Mouse (Mus musculus) gonadal fat pad, adult 2 months (tissue): ENCODE measurements around the gene Faf1. TPM values are rescaled to one million over a fixed set of nuclear protein-coding genes. Genes with fewer than 3 reads are reported as not detected.

ENCODE experiments used
- DNase-seq: peaks from one replicate; pipeline ENCODE4 v3.0.0-alpha.2; 2012; ENCODE audit warnings: low read depth
- polyA plus RNA-seq: library from polyadenylated mRNA; depleted of rRNA; stranded (reverse); fragments of >200 nt; gene quantifications from 2 replicates; pipeline ENCODE4 v1.2.3, GENCODE M21; 2012

Gene Faf1
- polyA plus RNA-seq, 1 experiment = 11.1 TPM

DNA sequence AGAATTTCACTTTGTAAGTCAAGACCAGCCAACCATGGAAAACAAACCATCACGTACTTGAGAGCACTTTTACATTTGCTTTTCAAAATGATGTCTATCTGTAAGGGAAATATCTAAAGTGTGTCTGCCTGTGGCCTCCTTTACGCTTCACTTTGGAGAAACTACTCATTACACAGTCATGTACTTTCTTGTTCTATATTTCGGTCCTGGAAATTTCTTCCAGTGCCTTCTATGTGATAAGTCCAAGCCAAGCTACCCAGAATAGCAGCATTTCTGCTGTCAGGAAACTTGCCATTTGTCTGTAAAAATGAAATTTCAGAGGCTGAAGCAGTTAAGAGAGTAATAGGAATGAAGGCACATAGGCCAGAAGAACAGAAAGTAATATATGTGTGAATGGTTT is 228.1 kb downstream of the Faf1 start:
- DNase-seq = no peak

DNA sequence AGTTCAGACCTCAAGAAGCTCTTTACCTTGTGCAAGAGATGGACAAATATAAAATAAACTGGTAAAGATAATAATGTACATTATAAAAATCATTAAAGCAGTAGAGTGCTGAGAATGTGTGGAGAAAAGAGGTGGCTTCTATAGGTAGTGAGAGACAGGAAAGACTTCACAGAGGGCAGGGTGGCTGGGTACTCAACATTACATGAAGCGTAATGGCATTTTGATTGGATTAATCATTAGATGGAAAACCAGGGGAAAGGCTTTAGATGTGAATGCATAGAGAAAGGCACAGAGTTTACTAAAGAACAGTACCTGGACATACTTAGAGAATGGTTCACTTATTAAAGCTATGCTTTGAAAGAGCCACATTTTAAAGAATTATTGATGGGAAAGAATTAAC is 252.7 kb downstream of the Faf1 start:
- DNase-seq = no peak

DNA sequence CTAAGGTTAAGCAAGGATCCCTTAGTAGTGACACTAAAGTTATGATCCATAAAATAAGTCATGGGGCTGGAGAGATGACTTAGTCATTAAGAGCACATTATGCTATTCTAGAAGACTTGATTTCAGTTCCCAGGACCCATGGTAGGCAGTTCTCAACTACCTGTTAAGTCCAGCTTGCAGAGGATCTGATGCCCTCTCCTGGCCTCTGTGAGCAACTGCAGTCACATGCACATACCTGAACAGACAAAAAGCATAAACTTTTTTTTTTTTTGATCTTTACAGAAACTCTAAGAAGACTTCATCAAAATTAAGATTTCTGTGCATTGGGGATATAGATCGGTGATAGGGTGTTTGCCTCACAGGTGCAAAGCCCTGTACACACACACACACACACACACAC is 254.1 kb downstream of the Faf1 start:
- no peak for DNase-seq

DNA sequence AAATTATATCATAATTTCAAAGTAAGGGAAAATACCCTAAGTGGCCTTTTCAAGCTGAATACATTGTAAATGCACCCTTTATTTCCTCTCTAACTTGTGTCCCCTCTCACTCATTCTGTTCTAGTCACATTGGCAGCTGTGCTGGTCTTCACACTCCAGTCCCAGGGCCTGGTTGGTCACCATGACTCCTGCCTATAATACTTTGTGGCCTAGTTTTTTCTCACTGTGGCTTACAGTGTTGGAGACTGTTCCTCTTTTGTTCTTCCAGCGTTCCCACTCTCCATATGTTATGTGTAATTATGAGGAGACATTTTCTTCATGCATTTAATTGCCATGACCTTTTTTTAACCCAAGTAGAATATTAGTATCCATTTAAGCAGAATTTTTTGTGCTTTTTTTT is 254.5 kb downstream of the Faf1 start:
- DNase-seq = no peak

GRCm38 (mm10) chr4:109936557-109936956 is 260.2 kb downstream of the Faf1 start:
- no peak for DNase-seq

- no peak for DNase-seq
Observed at GRCm38 (mm10) chr4:109939291-109939690, 262.9 kb downstream of the Faf1 start.

- no peak for DNase-seq
Observed at GRCm38 (mm10) chr4:109945554-109945953, 269.2 kb downstream of the Faf1 start.

- no peak for DNase-seq
Observed at GRCm38 (mm10) chr4:109949307-109949706, 272.9 kb downstream of the Faf1 start.

DNA sequence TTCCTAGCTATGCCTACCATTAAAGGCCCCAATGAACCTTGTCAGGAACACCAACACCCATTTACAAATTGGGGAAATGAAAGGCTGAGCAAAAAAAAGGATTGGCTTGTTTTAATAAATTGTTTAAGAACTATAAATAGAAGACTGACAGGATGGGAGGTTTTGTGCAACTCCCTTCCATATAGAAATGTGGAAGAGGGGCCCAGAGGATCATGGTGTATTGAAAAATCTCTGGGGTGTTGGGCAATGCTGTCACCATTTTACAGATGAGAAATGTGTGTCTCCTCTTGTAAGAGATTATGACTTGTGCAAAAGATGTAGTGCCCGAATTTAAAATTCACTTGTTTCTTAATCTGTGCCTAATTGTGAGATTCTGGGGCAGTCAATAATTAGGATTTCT is 277.1 kb downstream of the Faf1 start:
- no peak for DNase-seq

- DNase-seq = no peak
Observed at GRCm38 (mm10) chr4:109960201-109960935, 284.0 kb downstream of the Faf1 start.

GRCm38 (mm10) chr4:109963570-109964279 is 287.3 kb downstream of the Faf1 start:
- DNase-seq = no peak

DNA sequence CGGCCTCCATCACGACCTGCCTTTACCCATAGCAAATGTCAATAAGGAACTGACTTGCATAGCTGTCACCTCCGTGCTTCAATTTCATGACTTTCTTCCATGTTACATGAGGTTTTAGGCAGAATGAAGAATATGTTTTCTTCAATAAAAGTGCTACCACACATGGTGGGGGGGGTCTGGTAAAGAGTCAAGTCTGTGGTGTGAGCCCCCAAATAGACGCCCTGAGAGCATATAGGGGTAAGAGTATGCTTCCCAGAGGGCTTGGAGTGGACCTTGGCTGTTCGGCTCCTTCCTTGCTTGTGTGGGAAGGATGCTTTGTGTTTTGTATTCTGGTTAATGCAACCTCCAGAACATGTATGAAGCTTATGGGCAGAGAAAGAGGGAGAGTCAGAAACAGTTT is 293.2 kb downstream of the Faf1 start:
- no peak for DNase-seq

GRCm38 (mm10) chr4:109973991-109974654 is 297.7 kb downstream of the Faf1 start:
- DNase-seq = no peak

- DNase-seq = no peak
Observed at GRCm38 (mm10) chr4:109974655-109975380, 298.4 kb downstream of the Faf1 start.

- DNase-seq = no peak
Observed at GRCm38 (mm10) chr4:109975381-109976240, 299.2 kb downstream of the Faf1 start.

DNA sequence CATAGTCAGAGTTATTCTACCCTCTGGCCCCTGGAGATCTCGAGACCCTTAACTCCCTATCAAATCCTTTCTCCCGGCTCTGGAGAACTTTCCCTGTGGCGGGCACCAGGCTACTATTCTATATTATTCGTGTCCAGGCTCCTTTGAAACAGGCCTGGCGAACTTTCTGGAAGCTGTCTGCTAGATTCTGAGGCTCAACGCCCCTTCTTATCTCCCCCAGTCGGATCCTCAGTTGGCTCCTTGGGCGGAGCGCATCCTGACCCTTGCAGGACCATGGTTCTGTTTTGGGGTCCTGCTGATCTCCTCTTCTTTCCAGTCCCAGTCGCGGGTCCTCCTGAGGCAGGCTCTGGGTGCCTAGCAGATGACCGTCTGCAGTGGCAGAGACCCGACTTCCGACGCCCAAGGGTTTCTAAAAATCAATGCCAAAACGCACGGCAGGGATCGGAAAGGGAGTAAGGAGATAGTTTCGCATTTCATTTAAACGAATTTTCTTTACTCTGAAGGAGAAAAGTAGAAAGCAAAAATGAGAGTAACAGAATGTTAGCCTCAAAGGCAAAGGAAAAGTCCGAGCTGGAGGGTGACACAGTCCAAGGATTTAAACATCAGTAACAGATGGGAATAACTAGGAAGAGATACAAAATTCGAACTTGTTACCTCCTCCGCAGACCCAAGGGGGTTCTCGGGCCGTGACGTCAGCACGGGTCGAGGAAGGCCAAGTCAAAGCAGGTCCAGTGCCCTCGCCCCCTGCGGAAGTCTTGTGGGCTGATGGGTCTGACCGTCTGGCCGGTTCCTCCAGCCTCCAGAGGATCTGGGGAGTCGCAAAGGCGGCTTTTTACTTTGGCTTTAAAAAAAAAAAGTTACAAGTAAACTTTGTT is 300.1 kb downstream of the Faf1 start:
- DNase-seq = no peak

GRCm38 (mm10) chr4:109977148-109978067 is 301.0 kb downstream of the Faf1 start, which contains the start of gene Dmrta2:
TSS of gene Dmrta2 (plus strand) at chr4:109978053.
- no peak for DNase-seq

- DNase-seq = no peak
Observed at GRCm38 (mm10) chr4:109978068-109978857, 301.9 kb downstream of the Faf1 start.
